Mouse (Mus musculus) heart, postnatal 4 days (tissue): ENCODE measurements around the gene Apbb1ip. TPM values are rescaled to one million over a fixed set of nuclear protein-coding genes. Genes with fewer than 3 reads are reported as not detected.
"Not testable (repeated sequence)": the region's sequence is repeated elsewhere in the genome, so short reads cannot be mapped to it uniquely, and the experiment has no call there.

Source experiments
- DNase-seq: peaks from one replicate; pipeline ENCODE4 v3.0.0; 2021
- total RNA-seq, 2 experiments: library from RNA; stranded (reverse); gene quantifications; 2 replicates each; pipeline ENCODE4 v1.2.3; 2021

The Apbb1ip gene
- total RNA-seq, 2 experiments from 2014 or later, result 2.7 to 2.8 TPM

DNA sequence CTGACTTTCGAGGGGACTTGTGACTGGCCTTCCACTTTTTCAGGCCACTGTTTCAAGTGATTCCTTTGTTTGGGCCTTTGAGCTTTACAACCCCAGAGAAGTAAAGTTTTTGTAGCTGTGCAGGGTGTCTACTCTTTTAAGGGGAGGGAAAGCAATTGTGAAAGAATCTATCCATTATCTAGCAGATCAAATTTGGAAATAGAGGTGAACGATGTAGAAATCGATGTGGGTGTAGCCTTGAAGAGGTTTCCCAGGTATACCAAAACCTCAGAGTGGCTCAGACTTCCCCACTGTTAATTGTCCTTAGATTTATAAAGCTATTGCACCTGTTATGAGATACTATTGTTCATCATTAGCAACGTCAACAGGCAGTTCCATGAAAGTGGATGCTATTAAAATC, 71.6 kb downstream of the Apbb1ip start:
- DNase-seq, result no peak

DNA sequence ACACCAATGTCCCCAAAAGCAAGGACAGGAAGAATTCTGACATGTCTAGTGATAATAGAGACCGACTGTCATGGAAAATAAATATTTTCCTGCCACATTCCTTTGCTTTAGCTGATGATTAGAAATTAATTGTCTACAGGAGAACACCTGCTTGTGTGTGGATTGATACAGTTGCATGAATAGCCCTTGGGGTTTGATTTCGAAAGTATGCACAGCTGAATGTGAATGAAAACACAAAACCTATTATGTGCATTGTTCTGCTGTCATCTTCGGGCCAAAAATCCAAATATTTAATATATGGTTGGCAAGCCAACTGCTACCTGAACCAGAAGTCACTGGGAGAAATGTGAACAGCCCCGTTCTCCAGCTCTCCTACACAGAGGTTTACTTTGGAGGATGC, 78.0 kb downstream of the Apbb1ip start:
- no peak for DNase-seq

DNA sequence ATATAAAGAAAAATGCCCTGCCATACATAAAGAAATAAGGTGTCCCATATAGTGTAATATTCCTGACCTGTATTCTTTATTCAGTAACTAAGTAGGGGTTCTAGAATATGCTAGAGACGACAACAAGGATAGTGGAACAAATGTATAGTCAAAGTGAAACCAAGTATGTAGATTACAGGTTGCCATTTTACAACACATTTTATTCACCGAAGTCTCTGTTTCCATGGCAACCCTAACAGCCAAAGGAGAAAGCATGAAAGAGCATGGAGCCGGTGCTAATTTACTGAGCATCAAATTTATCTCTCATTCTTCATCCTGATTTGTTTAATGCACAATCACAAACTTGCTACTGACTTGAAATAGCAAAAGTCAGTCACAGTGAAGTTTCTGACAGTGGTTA, 83.6 kb downstream of the Apbb1ip start:
- DNase-seq, result no peak

DNA sequence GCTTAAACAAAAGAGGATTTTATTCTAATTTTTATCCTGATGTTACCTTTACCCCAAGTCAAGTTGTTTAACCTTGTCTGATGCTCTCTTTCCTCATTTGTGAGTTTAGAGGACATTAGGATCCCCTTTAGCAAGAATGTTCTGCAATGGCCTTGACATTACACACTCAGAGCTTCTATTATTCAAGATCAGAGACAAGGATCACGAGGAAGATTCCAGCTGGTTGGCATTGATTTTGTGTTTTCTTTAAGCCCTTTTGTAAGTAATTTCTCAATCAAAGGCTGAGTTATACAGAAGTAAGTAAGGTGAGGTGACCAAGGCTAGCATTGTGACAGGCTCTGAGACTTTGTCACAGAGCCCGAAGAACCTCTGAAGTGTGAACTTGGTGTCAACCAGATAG, 88.3 kb downstream of the Apbb1ip start:
- DNase-seq, result no peak

DNA sequence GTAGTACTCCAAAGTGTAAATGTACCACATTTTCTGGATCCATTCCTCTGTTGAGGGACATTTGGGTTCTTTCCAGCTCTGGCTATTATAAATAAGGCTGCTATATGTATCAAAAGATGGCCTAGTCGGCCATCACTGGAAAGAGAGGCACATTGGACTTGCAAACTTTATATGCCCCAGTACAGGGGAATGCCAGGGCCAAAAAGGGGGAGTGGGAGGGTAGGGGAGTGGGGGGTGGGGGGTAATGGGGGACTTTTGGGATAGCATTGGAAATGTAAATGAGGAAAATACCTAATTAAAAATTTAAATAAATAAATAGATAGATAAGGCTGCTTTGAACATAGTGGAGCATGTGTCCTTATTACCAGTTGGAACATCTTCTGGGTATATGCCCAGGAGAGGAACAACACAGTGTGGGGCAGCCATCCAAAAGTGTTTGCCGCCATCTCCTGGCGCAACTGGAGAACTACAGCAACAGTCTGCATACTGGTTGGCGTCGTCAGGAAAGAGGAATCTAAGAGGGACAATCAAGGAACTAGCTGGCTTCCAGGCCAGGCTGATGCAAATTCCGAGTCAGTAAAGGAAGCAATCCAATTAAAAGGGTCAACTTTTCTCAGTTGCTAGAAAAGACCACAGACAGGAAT, 90.6 kb downstream of the Apbb1ip start:
- DNase-seq, result peak; percentile 82

DNA sequence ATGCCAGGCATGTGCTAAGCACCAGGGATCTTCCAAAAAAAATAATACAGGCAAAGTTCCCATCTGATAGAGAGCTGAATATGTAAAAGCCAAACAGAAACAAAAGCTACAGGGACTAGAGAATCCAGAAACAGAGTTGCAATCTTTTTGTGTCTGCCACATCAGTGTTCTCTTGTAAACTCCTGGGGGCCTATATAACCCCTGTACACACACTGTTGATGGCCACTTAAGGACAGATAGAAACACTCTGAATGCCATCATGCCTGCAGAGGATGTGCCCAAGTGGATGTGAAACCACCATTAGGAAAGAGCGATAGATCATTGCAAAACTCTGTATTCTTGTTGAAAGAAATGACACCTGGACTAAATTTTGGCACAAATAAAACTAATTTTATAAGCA, 91.9 kb downstream of the Apbb1ip start:
- no peak for DNase-seq

DNA sequence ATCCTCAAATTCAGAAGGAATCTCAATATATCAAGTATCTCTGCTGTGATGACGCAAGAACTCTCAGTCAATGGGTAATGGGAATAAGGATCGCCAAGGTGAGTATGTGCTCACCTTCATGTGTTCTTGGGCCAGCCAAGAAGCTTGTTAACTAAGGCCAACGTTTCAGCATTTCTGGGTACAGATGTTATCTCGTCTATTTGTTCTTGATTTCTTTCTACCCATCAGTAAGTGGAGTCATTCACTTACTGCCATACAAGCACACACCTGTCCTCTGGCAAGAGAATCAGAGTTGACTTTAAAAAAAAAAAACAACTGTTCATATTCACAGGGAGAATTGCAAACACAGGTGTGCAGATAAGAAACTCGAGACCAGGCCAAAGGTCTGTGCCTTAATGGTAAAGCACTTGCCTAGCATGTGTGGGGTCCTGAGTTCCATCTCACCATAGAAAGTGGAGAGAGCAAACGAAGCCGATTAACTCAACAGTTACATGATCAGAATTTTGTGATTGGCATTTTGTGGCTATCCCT, 93.1 kb downstream of the Apbb1ip start:
- DNase-seq, result no peak

DNA sequence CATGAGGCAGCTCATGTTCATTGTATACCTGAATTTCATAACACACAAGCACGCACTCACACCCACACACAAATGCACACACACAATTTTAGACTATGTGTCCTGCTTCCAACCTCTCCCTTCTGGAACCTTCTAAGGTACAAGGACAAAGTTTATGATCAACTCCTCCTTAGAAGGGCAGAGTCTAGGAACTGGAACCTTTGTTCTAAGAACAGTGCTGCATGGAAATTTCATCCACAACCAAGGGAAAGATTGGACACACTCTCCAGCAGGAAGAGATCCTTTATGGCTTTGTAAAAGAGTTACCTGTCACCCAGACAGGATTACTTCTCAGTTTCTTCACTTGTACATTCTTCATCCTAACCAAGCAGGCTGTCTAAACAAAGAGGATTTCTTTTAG, 99.3 kb downstream of the Apbb1ip start:
- no peak for DNase-seq

DNA sequence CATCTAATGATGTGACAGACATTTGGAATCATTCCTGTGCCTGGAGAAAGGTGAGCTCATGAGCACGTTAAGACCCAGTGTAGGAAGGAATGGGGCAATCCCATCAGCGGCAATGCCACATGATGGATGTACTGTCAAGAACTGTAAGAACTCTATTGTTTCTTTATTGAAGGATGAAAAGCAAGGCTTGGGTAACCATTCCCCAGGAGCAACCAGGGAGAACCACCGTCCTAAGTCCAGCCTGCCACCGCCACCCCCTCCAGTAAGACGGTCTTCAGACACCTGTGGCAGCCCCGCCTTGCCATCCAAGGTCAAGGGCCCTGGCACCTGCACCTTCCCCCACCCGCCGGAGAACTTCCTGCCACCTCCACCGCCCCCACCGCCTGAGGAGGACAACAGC, 100.7 kb downstream of the Apbb1ip start:
- DNase-seq, result no peak

DNA sequence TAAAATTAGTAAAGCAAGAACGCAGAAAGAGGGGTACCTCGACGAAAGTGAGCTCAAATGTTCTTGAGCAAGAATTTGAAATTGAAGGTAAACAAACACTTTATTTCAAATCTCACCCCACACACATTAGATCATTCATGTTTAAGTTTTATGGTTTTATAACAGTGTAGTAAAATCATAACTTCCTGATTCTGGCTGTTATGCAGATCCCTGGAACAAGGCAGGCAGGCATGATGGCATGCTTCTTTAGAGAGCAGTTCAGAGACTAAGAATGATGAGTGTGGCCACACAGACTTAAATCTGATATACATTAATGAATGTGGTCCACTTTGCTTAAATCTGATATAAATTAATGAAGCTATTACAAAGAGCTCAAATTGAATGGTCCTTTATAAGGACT, 102.7 kb downstream of the Apbb1ip start:
- DNase-seq, result no peak

DNA sequence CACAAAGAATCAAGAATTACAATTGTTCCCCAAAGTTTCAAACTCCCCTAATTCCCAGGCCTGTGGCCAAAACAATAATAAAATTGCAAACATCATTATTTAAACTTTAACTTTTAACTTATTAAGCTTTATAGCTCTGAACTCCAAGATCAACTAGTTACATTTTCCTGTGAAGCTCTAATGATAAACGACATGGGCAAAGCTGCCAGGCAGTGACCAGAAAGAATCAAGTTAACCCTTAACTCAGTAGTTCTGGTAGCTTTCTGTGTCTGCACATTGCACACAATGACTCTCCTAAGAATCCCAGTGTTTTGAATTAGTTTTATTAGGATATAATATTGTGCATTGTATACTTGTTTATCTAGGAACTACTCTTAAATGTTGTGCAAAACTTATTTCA, 104.9 kb downstream of the Apbb1ip start:
- no peak for DNase-seq

DNA sequence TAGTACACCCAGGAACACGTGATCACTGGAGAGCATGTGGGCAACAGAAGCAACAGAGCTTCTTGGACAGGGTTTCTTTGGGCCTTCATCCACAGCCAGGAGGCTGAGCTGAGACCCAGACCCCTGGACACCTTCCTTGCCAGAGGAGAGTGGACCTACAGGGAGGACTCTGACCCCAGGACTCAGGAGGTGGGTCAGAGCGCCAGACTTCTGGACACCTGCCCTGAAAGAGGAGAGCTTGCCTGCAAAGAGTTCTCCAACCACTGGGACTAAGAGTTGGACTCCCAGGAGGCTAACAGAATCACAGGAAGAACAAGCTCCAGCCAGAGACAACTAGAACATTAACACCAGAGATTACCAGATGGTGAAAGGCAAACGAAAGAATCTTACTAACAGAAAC, 106.8 kb downstream of the Apbb1ip start:
- DNase-seq, result not testable (repeated sequence)

DNA sequence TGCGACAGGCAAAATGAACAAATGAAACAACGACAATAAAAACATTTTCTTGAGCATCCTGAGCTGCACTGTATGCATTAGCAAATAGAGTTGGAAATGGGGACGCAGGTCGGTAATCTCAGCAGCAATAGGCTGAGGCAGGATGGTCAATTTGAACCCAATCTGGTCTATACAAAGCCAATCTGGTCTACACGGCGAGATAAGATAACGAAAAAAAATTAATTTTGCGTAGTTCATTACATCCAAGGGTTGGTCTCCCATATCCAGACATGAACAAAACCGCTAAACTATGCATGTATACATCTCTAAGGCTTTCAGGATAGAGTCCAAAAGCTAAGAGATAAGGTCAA, 121.0 kb downstream of the Apbb1ip start:
- peak; percentile 5 for DNase-seq

DNA sequence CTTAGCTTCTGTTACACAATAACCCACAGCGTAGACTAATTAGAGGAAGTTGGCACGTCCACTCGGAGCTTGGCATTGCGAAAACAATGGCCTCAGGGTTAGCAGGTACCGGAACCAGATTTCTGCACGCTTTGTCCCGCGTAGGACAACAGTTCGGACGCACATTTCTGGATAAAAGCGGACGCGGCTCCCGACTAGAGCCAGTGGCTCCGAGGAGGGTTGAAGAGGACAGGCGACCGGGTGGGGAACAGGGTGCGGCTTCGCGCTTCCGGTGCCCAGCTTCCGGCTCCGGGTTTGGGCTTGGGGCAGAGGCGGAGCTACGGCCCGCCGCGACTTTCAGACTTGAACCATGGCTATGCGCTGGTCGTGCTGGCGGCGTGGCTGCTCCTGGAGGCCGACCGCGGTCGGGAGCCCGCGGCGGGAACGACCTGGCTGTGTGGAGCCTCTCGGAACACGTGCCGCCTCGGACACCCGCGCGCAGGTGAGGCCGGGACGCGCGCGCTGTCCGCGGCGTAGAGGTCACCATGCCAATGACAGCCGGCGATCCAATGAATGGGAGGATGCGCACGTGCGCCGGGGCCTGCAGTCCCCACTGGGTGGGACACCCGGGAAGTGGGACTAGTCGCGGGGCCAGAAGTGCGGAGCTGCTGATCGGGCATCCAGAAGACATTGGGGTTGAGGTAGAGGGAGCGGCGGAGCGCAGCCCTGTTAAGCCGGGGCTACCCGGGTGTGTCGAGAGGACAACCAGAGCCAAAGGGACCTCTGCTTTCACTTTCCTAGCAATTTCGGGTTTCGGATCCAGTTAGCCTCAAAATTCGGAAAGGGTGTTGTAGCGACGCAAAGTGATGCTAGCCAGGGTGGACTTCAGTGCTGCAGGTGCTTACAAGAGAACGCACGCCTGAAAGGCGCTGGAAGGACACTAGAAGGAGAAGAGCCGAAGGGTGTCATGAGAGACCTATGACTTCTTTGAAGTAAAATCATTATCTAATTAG, 121.7 kb downstream of the Apbb1ip start, which contains the start of gene Pdss1:
TSS of gene Pdss1 (plus strand) at position 241 of the 992 bp plus-strand sequence.
- DNase-seq, result peak; percentile 93

DNA sequence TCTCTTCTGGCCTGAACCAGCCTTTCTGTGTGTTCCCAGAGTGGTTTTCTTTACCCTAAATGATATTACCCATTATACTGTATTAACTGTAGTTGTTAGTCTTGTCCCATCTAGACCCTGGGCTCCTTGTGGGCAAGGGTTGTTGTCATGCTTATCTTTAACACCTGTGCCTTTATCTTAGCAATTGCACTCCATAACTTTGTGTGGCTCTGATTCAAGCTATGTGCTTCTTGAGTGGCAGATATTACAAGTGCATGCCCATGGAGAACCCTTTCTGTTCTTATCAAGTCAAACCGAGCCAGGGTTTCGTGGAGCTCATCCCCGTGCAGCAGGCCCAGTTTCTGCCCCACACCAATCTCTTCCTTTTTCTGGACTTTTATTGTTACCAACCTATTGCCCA, 130.1 kb downstream of the Apbb1ip start:
- no peak for DNase-seq

DNA sequence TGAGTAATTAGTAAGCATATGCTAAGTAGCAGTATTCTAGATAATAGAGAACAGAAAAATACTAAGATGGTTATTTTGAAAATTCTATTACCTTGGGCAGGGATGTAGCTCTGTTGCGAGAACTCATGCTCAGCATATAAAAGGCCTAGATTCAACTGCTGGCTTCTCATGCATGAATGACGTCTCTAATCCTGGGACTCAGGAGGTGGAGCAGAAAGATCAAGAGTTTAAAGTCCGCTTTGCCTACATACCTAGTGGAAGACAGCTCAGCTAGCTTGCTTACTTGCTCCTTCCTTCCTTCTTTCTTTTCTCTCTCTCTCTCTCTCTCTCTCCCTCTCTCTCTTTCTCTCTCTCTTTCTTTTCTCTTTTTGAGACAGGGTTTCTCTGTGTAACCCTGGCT, 140.5 kb downstream of the Apbb1ip start:
- no peak for DNase-seq

DNA sequence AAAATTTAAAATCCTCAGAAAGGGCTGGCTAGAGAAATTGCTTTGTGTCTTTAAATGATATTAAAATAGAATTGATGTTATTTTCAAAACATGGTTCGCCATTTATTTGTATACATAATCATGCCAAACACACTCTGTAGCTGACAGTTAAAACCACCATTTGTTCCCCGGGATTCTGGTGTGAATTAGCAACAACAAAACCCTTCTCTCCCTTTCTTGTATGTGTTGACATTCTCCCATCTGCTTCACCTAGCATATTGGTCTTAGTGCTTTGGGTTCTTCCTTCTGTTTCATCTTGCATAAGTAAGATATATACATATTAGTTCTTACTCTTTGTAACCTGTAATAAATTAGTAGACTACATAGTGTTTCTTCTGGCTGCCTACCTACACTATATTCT, 144.8 kb downstream of the Apbb1ip start:
- DNase-seq, result no peak

Other genes starting within 250 kb of the Apbb1ip start
- not detected for gene Gad2, start 151.9 kb upstream of the Apbb1ip start, total RNA-seq
- gene Pdss1, start 121.4 kb downstream of the Apbb1ip start, total RNA-seq, result 10 to 100 TPM; 37.8 to 42.6 TPM